11 mouse cellular contexts compared by ENCODE assay signal in the genomic region with DNA sequence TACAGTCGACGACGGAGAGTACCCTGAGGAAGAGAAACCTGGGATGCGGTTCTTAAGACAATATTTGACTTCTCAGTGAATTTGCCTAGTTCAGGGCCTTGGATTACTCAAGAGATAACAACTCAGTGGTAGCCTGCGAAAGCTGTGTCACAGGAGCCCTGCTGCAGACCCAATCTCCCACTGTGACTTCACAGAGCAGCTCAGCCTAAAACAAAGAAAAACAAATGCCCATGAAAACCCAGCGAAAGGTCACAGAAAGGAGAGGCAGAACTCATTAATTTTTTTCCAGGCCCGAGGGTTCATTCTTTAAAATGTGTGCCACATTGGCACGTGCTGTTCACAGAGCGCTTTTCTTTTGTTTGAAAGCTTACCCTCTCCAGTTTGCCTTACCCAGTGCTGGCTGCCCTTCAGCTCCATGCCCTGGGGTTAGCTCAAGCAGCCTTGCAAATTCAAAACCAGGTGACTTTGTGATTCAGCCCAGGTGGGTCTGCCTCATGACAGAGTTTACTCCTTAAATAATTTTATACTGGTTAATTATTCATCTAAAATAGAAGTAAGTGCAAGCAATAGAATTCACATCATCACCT.
DNase-seq lines count a peak whose midpoint lies in the region; ATAC-seq lines count a peak whose summit lies in the region.
"Had no signal": no experiment of that assay in that cellular context is flagged by ENCODE, and none has a peak within 500 bp of the region (broad histone marks: within the 10 kb centered on the region; RNA-seq: fewer than 3 reads in every experiment).

No protein-coding gene starts in this region.

- no peak overlapping the region for H3K27ac ChIP-seq in hindbrain, embryonic 16.5 days (ENCODE audit: low read depth, low read length)
- H3K27ac ChIP-seq: left cerebral cortex, adult 2 months had no signal

- DNase-seq in Muller cell, postnatal 12 days (ENCODE audit: inconsistent ontology term): peak; percentile 31
- DNase-seq in brain, adult 2 months (ENCODE audit: low read depth, low spot score): peak; percentile 16
- peak; percentile 14 to 21 for DNase-seq in kidney, postnatal 4 days
- no peak for DNase-seq in adrenal gland, adult 8-10 months
- DNase-seq in right cerebral cortex, adult 18-20 months: no peak
- DNase-seq in gastrocnemius, postnatal 14 days: no peak
- DNase-seq: cerebellum, adult 8-10 months; heart, adult 18-20 months had no signal

- no peaks in the 10 kb centered on the region for H3K9me3 ChIP-seq in hindbrain, embryonic 16.5 days (ENCODE audit: control insufficient read depth, low read length)

- intact Hi-C loops in gastrocnemius, postnatal 14 days (cut with DNase I; ENCODE audit: low total_unique reads): no loop called here

- H3K9ac ChIP-seq in hindbrain, embryonic 16.5 days (ENCODE audit: low read depth, low read length): no peak overlapping the region

- whole genome bisulfite sequencing in hindbrain, embryonic 16.5 days: 26% methylated on average over 9 of the region's 9 CpGs

- H3K4me2 ChIP-seq in hindbrain, embryonic 16.5 days (ENCODE audit: low read length): no peak overlapping the region

- no peaks in the 10 kb centered on the region for H3K36me3 ChIP-seq in hindbrain, embryonic 16.5 days (ENCODE audit: control insufficient read depth, insufficient read depth, low read length)

- H3K27me3 ChIP-seq in hindbrain, embryonic 16.5 days (replicated peaks; ENCODE audit: control insufficient read depth, insufficient read depth, low read length): no peaks in the 10 kb centered on the region

- H3K4me3 ChIP-seq in hindbrain, embryonic 16.5 days (ENCODE audit: low read length): no peak overlapping the region
- H3K4me3 ChIP-seq: left cerebral cortex, adult 2 months; myocyte had no signal

- H3K4me1 ChIP-seq in hindbrain, embryonic 16.5 days (ENCODE audit: control insufficient read depth, insufficient read depth, low read depth, low read length): no peaks in the 10 kb centered on the region

- ATAC-seq in hindbrain, embryonic 16.5 days: 0 out of 2 replicates have a peak, but pooled peaks have one; percentile 64

Comparison
In these comparisons a context has a peak if more than half of its experiments do, and no peak if none do; other contexts are left out.
1. DNase-seq: peak in Muller cell, postnatal 12 days (single experiment), brain, adult 2 months (single experiment) and kidney, postnatal 4 days (2 of 2); none in adrenal gland, adult 8-10 months (single experiment), right cerebral cortex, adult 18-20 months (single experiment) and gastrocnemius, postnatal 14 days (single experiment).